Mouse (Mus musculus) CH12.LX (cell line): ENCODE measurements around the gene Gm3854. TPM values are rescaled to one million over a fixed set of nuclear protein-coding genes. Genes with fewer than 3 reads are reported as not detected.

Experiments used
- DNase-seq: peaks from one replicate; pipeline ENCODE4 v3.0.0-alpha.2; 2013; ENCODE audit errors: extremely low read depth
- H3K27ac ChIP-seq: 2 replicates; pipeline ENCODE4 v1.5.1; 2012; ENCODE audit warnings: low read depth, mild to moderate bottlenecking, control low read depth, moderate library complexity; ENCODE audit not compliant: insufficient read depth
- H3K27me3 ChIP-seq: replicated peaks from 2 replicates; pipeline ENCODE3; 2012; ENCODE audit warnings: inconsistent platforms
- H3K36me3 ChIP-seq, 2 experiments: replicated peaks in 1 of 2; 2 replicates each; pipeline versions ENCODE3 to v1.6.1; 2012; ENCODE audit warnings: inconsistent platforms in 1 of 2, low read length in 1 of 2, mild to moderate bottlenecking in 1 of 2, mixed read lengths in 1 of 2, moderate library complexity in 1 of 2; ENCODE audit not compliant: control insufficient read depth in 1 of 2, insufficient read depth in 1 of 2
- H3K4me1 ChIP-seq, 2 experiments: 2 replicates each; pipeline ENCODE4 v1.6.1; 2012; ENCODE audit warnings: inconsistent platforms in 1 of 2, moderate library complexity in 1 of 2; ENCODE audit not compliant: insufficient read depth in 2 of 2, control insufficient read depth in 1 of 2
- H3K4me2 ChIP-seq: 2 replicates; pipeline ENCODE4 v1.6.1; 2012; ENCODE audit warnings: low read depth, mild to moderate bottlenecking, control low read depth; ENCODE audit not compliant: poor library complexity, insufficient read depth, severe bottlenecking
- H3K4me3 ChIP-seq, 3 experiments: fragments of 150-350 bp in 1 of 3; sonication (generic) in 1 of 3; replicated peaks in 1 of 3; 2 replicates each; pipeline versions ENCODE3 to v1.5.1; 2011 to 2012; ENCODE audit warnings: low read depth in 2 of 3, low read length in 2 of 3, mild to moderate bottlenecking in 2 of 3, moderate library complexity in 2 of 3, control low read depth in 1 of 3, improper control_type of control experiment in 1 of 3, inconsistent platforms in 1 of 3, mixed read lengths in 1 of 3; ENCODE audit not compliant: poor library complexity in 1 of 3
- H3K79me2 ChIP-seq: replicated peaks from 2 replicates; pipeline ENCODE4 v1.6.1; 2012; ENCODE audit warnings: mild to moderate bottlenecking, moderate library complexity; ENCODE audit not compliant: control insufficient read depth, poor library complexity, insufficient read depth, severe bottlenecking; ENCODE audit errors: extremely low read depth
- H3K9ac ChIP-seq: 2 replicates; pipeline ENCODE4 v1.6.1; 2012; ENCODE audit warnings: low read depth, mild to moderate bottlenecking, control low read depth, moderate library complexity; ENCODE audit not compliant: insufficient read depth
- H3K9me3 ChIP-seq: replicated peaks from 2 replicates; pipeline ENCODE3; 2012; ENCODE audit warnings: low read length, inconsistent platforms, mixed read lengths
- CHD1 ChIP-seq: IDR thresholded peaks from 2 replicates; pipeline ENCODE4 v1.6.1; 2012; ENCODE audit warnings: low read depth, low read length, improper control_type of control experiment, inconsistent platforms
- CHD2 ChIP-seq: IDR thresholded peaks from 2 replicates; pipeline ENCODE4 v1.6.1; 2011; ENCODE audit warnings: low read length, improper control_type of control experiment
- EP300 ChIP-seq: IDR thresholded peaks from 2 replicates; pipeline ENCODE4 v1.6.1; 2011; ENCODE audit warnings: low read length, improper control_type of control experiment
- GABPA ChIP-seq: IDR thresholded peaks from 2 replicates; pipeline ENCODE4 v1.6.1; 2012; ENCODE audit warnings: low read depth, low read length, improper control_type of control experiment, inconsistent platforms; ENCODE audit not compliant: insufficient replicate concordance
- IRF4 ChIP-seq: IDR thresholded peaks from 2 replicates; pipeline ENCODE4 v1.6.1; 2014; ENCODE audit warnings: low read depth, mild to moderate bottlenecking, inconsistent platforms, low read length, improper control_type of control experiment
- JUND ChIP-seq: conservative IDR thresholded peaks from 2 replicates; pipeline ENCODE4 v1.6.1; 2011; ENCODE audit warnings: low read depth, low read length, improper control_type of control experiment
- KAT2A ChIP-seq: IDR thresholded peaks from 2 replicates; pipeline ENCODE4 v1.6.1; 2012; ENCODE audit warnings: low read length, improper control_type of control experiment, inconsistent platforms; ENCODE audit not compliant: insufficient replicate concordance
- MEF2A ChIP-seq: IDR thresholded peaks from 2 replicates; pipeline ENCODE4 v1.6.1; 2014; ENCODE audit warnings: low read depth, mild to moderate bottlenecking, inconsistent platforms, low read length, improper control_type of control experiment, borderline replicate concordance
- MYC ChIP-seq: IDR thresholded peaks from 2 replicates; pipeline ENCODE4 v1.6.1; 2011; ENCODE audit warnings: low read depth, mild to moderate bottlenecking, improper control_type of control experiment, low read length
- NELFE ChIP-seq: IDR thresholded peaks from 2 replicates; pipeline ENCODE4 v1.6.1; 2011; ENCODE audit warnings: low read depth, low read length, improper control_type of control experiment
- POLR2A ChIP-seq: IDR thresholded peaks from 2 replicates; pipeline ENCODE4 v1.6.1; 2011; ENCODE audit warnings: low read depth, mild to moderate bottlenecking, improper control_type of control experiment, low read length
- RAD21 ChIP-seq: IDR thresholded peaks from 2 replicates; pipeline ENCODE4 v1.6.1; 2011; ENCODE audit warnings: low read depth, mild to moderate bottlenecking, low read length, improper control_type of control experiment, moderate library complexity
- SIN3A ChIP-seq: IDR thresholded peaks from 2 replicates; pipeline ENCODE4 v1.6.1; 2012; ENCODE audit warnings: low read length, improper control_type of control experiment, inconsistent platforms
- SMC3 ChIP-seq: IDR thresholded peaks from 2 replicates; pipeline ENCODE4 v1.6.1; 2011; ENCODE audit warnings: low read depth, low read length, improper control_type of control experiment
- TCF12 ChIP-seq: IDR thresholded peaks from 2 replicates; pipeline ENCODE4 v1.6.1; 2014; ENCODE audit warnings: low read depth, mild to moderate bottlenecking, inconsistent platforms, low read length, improper control_type of control experiment
- UBTF ChIP-seq: IDR thresholded peaks from 2 replicates; pipeline ENCODE4 v1.6.1; 2012; ENCODE audit warnings: low read depth, mild to moderate bottlenecking, inconsistent platforms, low read length, improper control_type of control experiment, moderate library complexity
- dilution Hi-C: fragments of 300-500 bp; cut with MboI; formaldehyde crosslinking; loops from 2 replicates; pipeline ENCODE4 v1.14.3; 2020; ENCODE audit warnings: low sequenced_read_pairs; ENCODE audit not compliant: extremely low pct_unique_long_range_greater_than_20kb, extremely low pct_ligation_motif_present
- in situ Hi-C: fragments of 300-500 bp; cut with MboI; formaldehyde crosslinking; loops from 3 replicates; pipeline ENCODE4 v1.14.3; 2019; ENCODE audit warnings: low sequenced_read_pairs, low pct_ligation_motif_present, low pct_unique_long_range_greater_than_20kb, mixed read lengths
- polyA plus RNA-seq: library from polyadenylated mRNA; unstranded; fragments of >175 nt; gene quantifications from 2 replicates; pipeline ENCODE4 v1.2.1, GENCODE M21; 2012; ENCODE audit warnings: low read depth; ENCODE audit not compliant: insufficient read length
- total RNA-seq, 2 experiments: library from RNA; depleted of rRNA; stranded (reverse); fragments of 300-350 nt in 1 of 2; fragments of >200 nt in 1 of 2; gene quantifications; 2 replicates each; pipeline ENCODE4 v1.2.3; 2012 to 2014

Gene Gm3854
- total and polyA plus RNA-seq, 3 experiments, result not detected

DNA sequence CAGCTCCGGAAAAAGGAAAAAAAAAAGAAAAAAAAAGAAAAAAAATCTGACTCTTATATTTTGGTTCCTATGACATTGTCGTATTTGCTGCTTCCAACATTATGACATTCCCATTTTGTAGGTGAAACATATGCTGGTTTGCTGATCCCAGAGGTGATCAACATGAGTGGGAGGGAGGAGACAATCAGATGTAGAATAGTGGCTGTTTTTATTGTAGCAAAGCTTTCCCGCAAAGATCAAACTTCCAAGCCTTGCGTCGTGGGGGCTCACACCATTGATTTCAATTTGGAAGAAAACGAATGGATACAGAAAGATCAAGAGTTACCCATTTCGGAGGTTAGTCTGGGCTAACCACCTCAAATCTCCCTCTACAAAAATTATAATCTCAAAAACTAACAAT, 18.2 kb downstream of the Gm3854 start (continued):
- no peak for TF ChIP-seq MEF2A
- TF ChIP-seq CHD1, result no peak

DNA sequence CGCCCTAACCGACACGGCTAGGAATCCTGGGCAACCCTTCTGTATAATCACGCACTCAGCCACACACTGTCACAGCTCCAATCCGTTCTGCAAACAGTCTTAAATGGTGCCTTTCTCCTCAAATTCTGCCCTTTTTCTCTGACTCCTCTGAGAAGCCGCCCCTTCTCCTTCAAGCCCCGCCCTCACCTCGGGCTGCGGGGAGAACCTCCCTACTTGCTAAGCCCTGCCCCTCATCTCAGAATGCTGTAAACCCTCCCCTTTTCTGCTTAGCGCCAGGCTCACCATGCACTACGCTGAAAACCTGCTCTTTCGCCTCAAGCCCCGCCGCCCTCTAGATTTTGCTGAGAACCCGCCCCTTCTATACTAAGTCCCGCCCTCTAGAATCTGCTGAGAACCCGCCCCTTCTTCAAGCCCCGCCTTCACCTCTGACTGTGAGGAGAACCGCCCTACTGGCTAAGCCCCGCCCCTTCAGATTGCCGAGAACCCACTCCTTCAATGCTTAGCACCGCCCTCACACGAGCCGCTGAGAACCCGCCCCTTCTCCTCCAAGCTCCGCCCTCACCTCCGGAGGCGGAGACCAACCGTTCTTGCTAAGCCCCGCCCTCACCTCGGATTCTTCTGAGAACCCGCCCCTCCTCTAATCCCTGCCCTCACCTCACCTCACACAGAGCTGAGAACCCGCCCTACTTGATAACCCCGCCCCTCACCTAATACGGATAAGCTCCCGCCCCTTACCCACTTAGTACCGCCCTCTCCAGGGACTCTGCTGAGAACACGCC, 18.9 kb downstream of the Gm3854 start:
- Histone ChIP-seq H3K4me1 (no peaks in the 10 kb centered on the region), H3K9ac (no peak overlapping the region), H3K79me2 (no peaks in the 10 kb centered on the region), H3K27me3 (peaks cover 4% of the 10 kb centered on the region), H3K27ac (no peak overlapping the region), H3K4me3 (no peak overlapping the region), H3K4me2 (no peak overlapping the region), H3K36me3 (no peaks in the 10 kb centered on the region), H3K9me3 (peaks cover 10% of the 10 kb centered on the region)
- dilution Hi-C loops, result no loop called here
- in situ Hi-C loops, result loop anchor here (25.0 kb wide), 2 partner anchors 300 to 550 kb away; no protein-coding TSS in a partner anchor
- TF ChIP-seq MEF2A (no peak), SMC3 (no peak), EP300 (no peak), CHD1 (no peak), IRF4 (no peak), JUND (no peak), POLR2A (no peak), TCF12 (no peak), UBTF (no peak), RAD21 (no peak), SIN3A (no peak), CHD2 (no peak)
- DNase-seq, result no peak

DNA sequence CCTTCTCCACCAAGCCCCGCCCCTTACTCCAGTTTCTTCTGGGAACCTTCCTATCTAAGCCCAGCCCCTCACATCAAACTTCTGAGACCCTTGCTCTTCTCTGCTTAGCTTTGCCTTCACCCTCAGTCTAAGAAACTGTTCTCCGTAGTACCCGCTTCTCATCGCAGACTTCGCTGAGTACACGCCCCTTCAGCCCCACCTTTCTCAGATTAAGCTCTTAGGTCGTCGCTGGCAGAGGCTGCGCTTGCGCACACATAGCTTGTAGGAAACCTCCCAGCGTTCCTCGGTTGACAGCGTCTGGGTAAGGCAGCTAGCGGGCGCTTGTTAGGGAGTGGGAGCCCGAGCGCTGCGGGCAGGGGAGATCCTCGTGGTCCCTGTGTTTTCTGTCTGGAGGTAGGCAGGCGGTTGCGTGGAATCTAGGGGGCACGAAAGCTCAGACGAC, 19.5 kb downstream of the Gm3854 start, which contains the start of gene Zfp78:
Zfp78 (plus strand) TSS at position 234 of the 442 bp plus-strand sequence.
- Histone ChIP-seq H3K4me2 (no peak within 1 kb of the TSS), H3K79me2 (no peaks in the 10 kb centered on the region), H3K9ac (no peak within 1 kb of the TSS), H3K4me3 (no peak within 1 kb of the TSS), H3K36me3 (no peaks in the 10 kb centered on the region), H3K9me3 (peaks cover 10% of the 10 kb centered on the region), H3K27me3 (no peaks in the 10 kb centered on the region), H3K27ac (no peak within 1 kb of the TSS), H3K4me1 (no peaks in the 10 kb centered on the region)
- no peak for TF ChIP-seq GABPA
- TF ChIP-seq KAT2A, result no peak
- no peak for TF ChIP-seq NELFE
- TF ChIP-seq MYC, result no peak
- in situ Hi-C loops (loop anchor here (25.0 kb wide), 2 partner anchors 299 to 549 kb away; no protein-coding TSS in a partner anchor), dilution Hi-C loops (no loop called here)
- no peak for DNase-seq
